Mouse (Mus musculus): ENCODE results near the gene Krt82. TPM values are rescaled to one million over a fixed set of nuclear protein-coding genes. Genes with fewer than 3 reads are reported as not detected.
"Not testable (repeated sequence)": the region's sequence is repeated elsewhere in the genome, so short reads cannot be mapped to it uniquely, and the experiment has no call there.

The Krt82 gene
- polyA plus RNA-seq, 1 experiment from 2014 or later = not detected

DNA sequence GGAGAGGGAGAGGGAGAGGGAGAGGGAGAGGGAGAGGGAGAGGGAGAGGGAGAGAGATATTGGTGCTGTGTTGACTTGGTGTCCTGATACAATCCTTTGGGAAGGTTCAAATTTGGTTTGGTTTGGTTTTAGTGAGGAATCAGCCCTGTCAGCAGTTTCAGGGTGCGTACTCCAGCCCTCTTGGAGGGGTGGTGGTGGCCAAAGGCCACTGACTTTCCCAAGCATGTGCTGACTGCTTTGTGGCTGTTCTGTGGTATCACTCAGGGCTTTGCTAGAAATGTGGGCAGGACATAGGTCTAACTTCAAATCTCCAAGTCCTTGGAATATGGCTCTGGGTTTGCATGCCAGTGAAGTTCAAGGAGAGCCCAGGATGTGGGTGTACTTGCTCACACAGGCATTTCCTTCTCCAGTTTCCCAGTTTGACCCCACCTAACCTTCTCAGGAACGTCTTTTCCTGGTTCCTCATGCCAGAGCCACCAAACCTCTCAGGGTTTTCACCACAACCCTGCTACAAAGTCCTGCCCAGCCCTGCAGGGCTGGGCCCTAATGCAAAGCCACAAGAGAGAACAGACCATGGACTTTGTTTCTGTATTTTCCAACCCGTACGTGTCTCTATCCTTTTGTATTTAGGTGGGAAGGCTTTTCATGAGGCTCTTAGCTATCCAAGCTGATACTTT lies 27.8 kb downstream of the Krt82 start:
- no peaks in the 10 kb centered on the region for H3K4me1 ChIP-seq (ENCODE audit: insufficient read depth, low read length)

DNA sequence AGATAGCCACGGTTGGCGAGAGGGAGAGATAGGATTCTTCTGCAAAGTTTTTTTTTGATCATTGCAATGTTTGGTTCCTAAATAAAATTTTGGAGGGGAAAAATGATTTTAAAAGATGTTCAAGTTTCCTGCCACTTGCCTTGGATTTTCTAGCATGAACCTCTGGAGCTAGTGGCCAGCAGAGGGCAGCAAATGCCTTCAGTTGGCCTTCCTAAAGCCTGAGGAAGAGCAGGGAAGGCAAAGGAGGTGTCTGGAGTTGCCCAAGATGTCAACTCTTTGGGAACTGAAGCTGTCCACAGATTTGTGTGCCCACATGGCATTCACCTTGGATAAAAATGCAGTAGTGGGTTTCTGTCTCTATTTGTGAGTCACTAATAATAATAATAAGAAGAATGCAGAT lies 30.7 kb downstream of the Krt82 start:
- no peak overlapping the region for H3K9ac ChIP-seq (replicated peaks; ENCODE audit: low read length)
- no peak overlapping the region for H3K4me2 ChIP-seq (replicated peaks; ENCODE audit: low read depth, low read length)
- H3K4me1 ChIP-seq (ENCODE audit: insufficient read depth, low read length) = no peaks in the 10 kb centered on the region
- WGBS = 18% methylated on average over 2 of the region's 2 CpGs
- ATAC-seq (ENCODE audit: low FRiP score, low TSS enrichment) = no peak
- 0 out of 2 replicates have a peak, but pooled peaks cover 3% of the 10 kb centered on the region for H3K9me3 ChIP-seq (ENCODE audit: low read length)
- H3K4me3 ChIP-seq (ENCODE audit: low read length) = no peak overlapping the region
- no peak overlapping the region for H3K27ac ChIP-seq (ENCODE audit: low read length)
- no peaks in the 10 kb centered on the region for H3K27me3 ChIP-seq (ENCODE audit: insufficient read depth, low read length)
- no peaks in the 10 kb centered on the region for H3K36me3 ChIP-seq (ENCODE audit: insufficient read depth, low read length)

More for the DNA sequence above, 27.8 kb downstream of the Krt82 start:
- no peak overlapping the region for H3K27ac ChIP-seq (ENCODE audit: low read length)
- H3K4me2 ChIP-seq (replicated peaks; ENCODE audit: low read depth, low read length) = no peak overlapping the region
- WGBS = 69% methylated on average over 4 of the region's 4 CpGs
- no peaks in the 10 kb centered on the region for H3K9me3 ChIP-seq (ENCODE audit: low read length)
- H3K36me3 ChIP-seq (ENCODE audit: insufficient read depth, low read length) = no peaks in the 10 kb centered on the region
- no peak overlapping the region for H3K9ac ChIP-seq (replicated peaks; ENCODE audit: low read length)
- H3K27me3 ChIP-seq (ENCODE audit: insufficient read depth, low read length) = no peaks in the 10 kb centered on the region
- no peak for ATAC-seq (ENCODE audit: low FRiP score, low TSS enrichment)
- H3K4me3 ChIP-seq (ENCODE audit: low read length) = no peak overlapping the region

DNA sequence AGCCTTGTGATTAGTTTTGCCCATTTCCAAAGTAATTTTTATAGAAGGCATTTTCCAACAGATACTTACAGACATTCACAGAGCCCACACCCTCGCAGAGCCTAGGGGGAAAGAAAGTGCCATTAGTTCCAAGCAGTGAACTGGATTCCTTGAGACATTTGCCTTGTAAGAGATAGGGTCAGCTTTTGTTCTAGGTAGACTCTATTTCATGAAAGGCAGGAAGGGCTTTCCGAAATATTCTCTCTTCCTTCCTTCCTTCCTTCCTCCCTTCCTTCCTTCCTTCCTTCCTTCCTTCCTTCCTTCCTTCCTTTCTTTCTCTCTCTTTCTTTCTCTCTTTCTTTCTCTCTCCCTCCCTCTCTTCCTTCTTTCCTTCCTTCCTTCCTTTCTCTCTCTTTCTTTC lies 33.3 kb downstream of the Krt82 start, which contains the start of gene Gm49425:
TSS of gene Gm49425 (minus strand) at position 101 of the 400 bp plus-strand sequence.
- H3K4me3 ChIP-seq (ENCODE audit: low read length); H3K27ac ChIP-seq (ENCODE audit: low read length); H3K36me3 ChIP-seq (ENCODE audit: insufficient read depth, low read length); H3K9ac ChIP-seq (replicated peaks; ENCODE audit: low read length); H3K27me3 ChIP-seq (ENCODE audit: insufficient read depth, low read length); ATAC-seq (ENCODE audit: low FRiP score, low TSS enrichment); H3K9me3 ChIP-seq (ENCODE audit: low read length); H3K4me2 ChIP-seq (replicated peaks; ENCODE audit: low read depth, low read length); H3K4me1 ChIP-seq (ENCODE audit: insufficient read depth, low read length): not testable (repeated sequence)
- WGBS = 53% methylated on average over 2 of the region's 2 CpGs

DNA sequence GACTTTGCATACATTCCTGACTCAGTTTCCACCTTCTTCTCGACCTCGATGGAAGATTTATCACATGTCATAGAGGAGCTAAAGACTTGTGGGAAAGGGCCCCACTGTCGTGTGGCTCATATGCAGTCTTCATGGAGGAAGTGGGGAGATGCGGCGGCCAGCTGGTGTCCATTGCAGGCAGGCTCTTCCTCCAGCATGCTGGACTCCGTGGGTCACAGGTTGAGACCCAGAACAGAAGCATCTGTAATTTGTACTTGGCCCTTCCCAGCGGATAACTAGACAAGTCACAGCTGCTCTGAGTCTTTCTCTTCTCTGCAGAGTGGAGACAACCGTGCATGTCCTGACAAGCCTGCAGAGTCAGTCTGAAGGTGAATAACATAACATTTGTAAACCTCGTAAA lies 42.2 kb downstream of the Krt82 start:
- Histone ChIP-seq H3K4me3 (ENCODE audit: low read length) (no peak overlapping the region), H3K4me1 (ENCODE audit: insufficient read depth, low read length) (peaks cover 8% of the 10 kb centered on the region), H3K4me2 (replicated peaks; ENCODE audit: low read depth, low read length) (no peak overlapping the region), H3K9ac (replicated peaks; ENCODE audit: low read length) (no peak overlapping the region), H3K9me3 (ENCODE audit: low read length) (no peaks in the 10 kb centered on the region), H3K27me3 (ENCODE audit: insufficient read depth, low read length) (no peaks in the 10 kb centered on the region), H3K27ac (ENCODE audit: low read length) (no peak overlapping the region), H3K36me3 (ENCODE audit: insufficient read depth, low read length) (no peaks in the 10 kb centered on the region)
- peak; percentile 54; the same call in 1 of the 2 replicates for ATAC-seq (ENCODE audit: low FRiP score, low TSS enrichment)
- 40% methylated on average over 9 of the region's 9 CpGs for WGBS

DNA sequence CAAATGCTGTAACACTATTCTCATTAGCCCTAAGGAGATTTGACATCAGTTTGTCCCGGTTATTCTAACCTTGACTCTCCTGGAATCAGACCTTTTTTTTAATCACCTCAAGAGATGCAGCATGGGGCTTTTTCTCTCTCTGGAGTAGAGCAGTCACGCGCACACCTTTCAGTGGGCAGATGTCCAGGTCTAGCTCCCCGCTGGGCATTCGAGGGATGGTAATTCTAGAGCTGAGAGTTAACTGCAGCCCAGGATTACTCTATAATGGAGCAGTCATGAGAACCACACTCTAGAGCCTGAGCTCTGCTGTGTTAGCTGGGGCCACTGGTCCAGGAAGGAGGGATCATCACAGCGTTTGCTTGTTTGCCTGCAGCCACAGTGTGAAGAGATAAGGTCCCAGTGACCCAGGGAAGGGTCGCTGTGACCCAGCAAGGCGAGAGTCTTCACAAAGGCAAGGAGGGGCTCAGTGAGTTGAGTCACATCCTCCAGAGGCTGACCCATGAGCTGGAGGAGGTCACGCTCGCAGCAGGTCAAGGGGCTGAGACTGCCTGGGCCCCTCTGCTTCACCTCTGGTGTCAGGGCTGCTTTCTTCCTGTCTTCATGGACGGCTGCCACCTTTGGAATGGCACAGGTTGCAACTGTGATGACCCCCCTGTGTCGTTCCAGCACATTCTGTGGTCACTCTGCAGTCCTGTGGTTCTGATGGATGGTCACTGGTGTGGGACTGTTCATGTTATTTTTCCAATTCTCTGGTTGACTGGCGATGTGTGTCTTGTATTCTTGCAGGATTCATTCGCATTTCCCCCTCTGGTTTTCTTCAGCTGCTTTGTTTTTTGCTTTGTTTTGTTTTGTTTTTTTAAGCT lies 43.3 kb downstream of the Krt82 start:
- H3K4me2 ChIP-seq (replicated peaks; ENCODE audit: low read depth, low read length) = no peak overlapping the region
- 27% methylated on average over 14 of the region's 14 CpGs for WGBS

DNA sequence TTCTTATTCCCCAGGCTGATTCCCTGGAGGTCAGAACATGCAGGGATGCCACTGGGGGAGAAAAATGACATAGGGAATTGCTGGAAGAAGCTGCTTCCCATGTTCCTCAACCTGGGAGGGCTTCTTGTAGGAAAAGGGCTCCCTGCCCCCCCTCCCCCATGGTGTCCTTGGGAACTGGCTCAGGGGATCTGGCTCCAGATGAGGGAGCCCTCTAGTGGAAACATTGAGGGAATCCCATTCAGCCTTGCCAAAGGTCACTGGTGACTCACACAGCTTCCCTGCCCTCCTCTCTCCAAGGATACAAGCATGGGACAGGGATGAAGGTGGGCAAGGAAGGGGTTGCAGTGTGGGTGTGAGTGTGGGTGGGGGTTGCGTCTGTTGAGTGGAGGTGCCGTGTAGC lies 53.3 kb downstream of the Krt82 start:
- 75% methylated on average over 2 of the region's 2 CpGs for WGBS
- no peak for ATAC-seq (ENCODE audit: low FRiP score, low TSS enrichment)

More for the DNA sequence above, 43.3 kb downstream of the Krt82 start:
- H3K27me3 ChIP-seq (ENCODE audit: insufficient read depth, low read length) = no peaks in the 10 kb centered on the region
- no peak overlapping the region for H3K4me3 ChIP-seq (ENCODE audit: low read length)
- no peak overlapping the region for H3K27ac ChIP-seq (ENCODE audit: low read length)
- ATAC-seq (ENCODE audit: low FRiP score, low TSS enrichment) = peak; percentile 46; the same call in 1 of the 2 replicates
- H3K9ac ChIP-seq (replicated peaks; ENCODE audit: low read length) = no peak overlapping the region
- H3K4me1 ChIP-seq (ENCODE audit: insufficient read depth, low read length) = peaks cover 8% of the 10 kb centered on the region
- H3K36me3 ChIP-seq (ENCODE audit: insufficient read depth, low read length) = no peaks in the 10 kb centered on the region
- H3K9me3 ChIP-seq (ENCODE audit: low read length) = no peaks in the 10 kb centered on the region

DNA sequence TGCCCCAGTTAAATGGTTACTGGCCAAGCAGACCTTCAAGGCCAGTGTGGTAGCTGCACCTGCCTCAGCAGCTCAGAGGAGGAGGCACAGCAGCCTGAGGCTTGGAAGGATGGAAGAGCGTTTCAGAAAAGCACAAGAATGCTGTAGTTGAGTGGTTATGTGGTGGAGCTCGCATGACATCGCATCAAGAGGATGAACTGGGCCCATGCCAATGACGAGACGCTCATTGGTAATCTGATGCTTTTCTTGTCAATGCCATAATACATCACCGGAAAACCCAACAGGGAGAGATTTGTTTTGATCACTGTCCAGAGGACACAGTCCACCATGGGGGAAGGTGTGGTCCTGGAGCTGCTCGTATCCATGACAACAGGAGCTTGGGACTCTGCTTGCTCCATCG lies 55.2 kb downstream of the Krt82 start:
- WGBS = 70% methylated on average over 8 of the region's 8 CpGs
- no peak for ATAC-seq (ENCODE audit: low FRiP score, low TSS enrichment)
- Histone ChIP-seq H3K9me3 (ENCODE audit: low read length) (no peaks in the 10 kb centered on the region), H3K36me3 (ENCODE audit: insufficient read depth, low read length) (no peaks in the 10 kb centered on the region), H3K9ac (replicated peaks; ENCODE audit: low read length) (no peak overlapping the region), H3K27ac (ENCODE audit: low read length) (no peak overlapping the region), H3K27me3 (ENCODE audit: insufficient read depth, low read length) (no peaks in the 10 kb centered on the region), H3K4me2 (replicated peaks; ENCODE audit: low read depth, low read length) (no peak overlapping the region), H3K4me1 (ENCODE audit: insufficient read depth, low read length) (peaks cover 7% of the 10 kb centered on the region; the same call in 1 of the 2 replicates), H3K4me3 (ENCODE audit: low read length) (no peak overlapping the region)

More for the DNA sequence above, 53.3 kb downstream of the Krt82 start:
- Histone ChIP-seq H3K9ac (replicated peaks; ENCODE audit: low read length) (no peak overlapping the region), H3K9me3 (ENCODE audit: low read length) (no peaks in the 10 kb centered on the region), H3K4me2 (replicated peaks; ENCODE audit: low read depth, low read length) (no peak overlapping the region), H3K27me3 (ENCODE audit: insufficient read depth, low read length) (no peaks in the 10 kb centered on the region), H3K27ac (ENCODE audit: low read length) (no peak overlapping the region), H3K36me3 (ENCODE audit: insufficient read depth, low read length) (no peaks in the 10 kb centered on the region), H3K4me1 (ENCODE audit: insufficient read depth, low read length) (peaks cover 7% of the 10 kb centered on the region; the same call in 1 of the 2 replicates), H3K4me3 (ENCODE audit: low read length) (no peak overlapping the region)

DNA sequence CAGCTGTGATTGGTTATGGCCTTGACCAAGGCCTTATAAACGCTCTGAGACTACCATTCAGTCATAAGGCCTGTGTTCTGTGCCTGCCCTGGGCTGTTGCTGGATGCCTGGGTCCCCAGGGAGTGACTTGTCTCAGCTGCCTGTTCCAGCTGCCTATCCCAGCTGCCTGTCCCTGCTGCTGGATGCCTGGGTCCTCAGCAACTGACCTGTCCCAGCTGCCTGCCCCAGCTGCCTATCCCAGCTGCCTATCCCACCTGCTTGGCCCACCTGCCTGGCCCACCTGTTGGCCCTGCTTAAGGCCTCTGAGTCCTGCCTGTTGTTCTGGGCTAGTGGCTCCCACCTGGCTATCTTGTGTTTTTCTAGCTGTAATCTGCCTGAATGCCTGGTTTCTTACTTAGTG lies 56.3 kb downstream of the Krt82 start:
- Histone ChIP-seq H3K27me3 (ENCODE audit: insufficient read depth, low read length) (no peaks in the 10 kb centered on the region), H3K9ac (replicated peaks; ENCODE audit: low read length) (no peak overlapping the region), H3K4me2 (replicated peaks; ENCODE audit: low read depth, low read length) (no peak overlapping the region), H3K27ac (ENCODE audit: low read length) (no peak overlapping the region), H3K4me1 (ENCODE audit: insufficient read depth, low read length) (peaks cover 7% of the 10 kb centered on the region; the same call in 1 of the 2 replicates), H3K9me3 (ENCODE audit: low read length) (no peaks in the 10 kb centered on the region), H3K36me3 (ENCODE audit: insufficient read depth, low read length) (no peaks in the 10 kb centered on the region), H3K4me3 (ENCODE audit: low read length) (no peak overlapping the region)
- 46% methylated on average over 1 of the region's 1 CpGs for WGBS
- ATAC-seq (ENCODE audit: low FRiP score, low TSS enrichment) = no peak

DNA sequence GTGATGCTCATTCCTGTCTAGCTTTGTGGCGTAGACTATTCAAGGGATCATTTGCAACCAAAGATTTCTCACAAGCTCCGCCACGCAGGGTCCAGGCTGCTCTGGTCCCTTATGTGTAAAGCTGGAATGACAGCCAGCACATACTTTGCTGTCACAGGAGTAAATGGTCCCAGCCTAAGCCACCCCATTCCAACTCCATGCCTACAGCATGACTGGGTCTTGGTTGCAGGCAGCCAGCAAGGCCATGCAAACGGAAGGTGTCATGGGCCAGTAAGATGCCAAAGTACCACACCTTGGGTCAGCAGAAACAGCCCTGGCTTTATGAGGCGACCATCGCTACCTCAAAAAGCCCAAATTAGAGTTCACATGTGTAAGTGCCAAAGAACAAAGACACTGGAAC lies 56.8 kb downstream of the Krt82 start:
- H3K36me3 ChIP-seq (ENCODE audit: insufficient read depth, low read length) = no peaks in the 10 kb centered on the region
- no peak overlapping the region for H3K9ac ChIP-seq (replicated peaks; ENCODE audit: low read length)
- H3K27me3 ChIP-seq (ENCODE audit: insufficient read depth, low read length) = no peaks in the 10 kb centered on the region
- no peak overlapping the region for H3K4me3 ChIP-seq (ENCODE audit: low read length)
- no peak overlapping the region for H3K4me2 ChIP-seq (replicated peaks; ENCODE audit: low read depth, low read length)
- H3K27ac ChIP-seq (ENCODE audit: low read length) = no peak overlapping the region
- WGBS = 93% methylated on average over 6 of the region's 6 CpGs
- H3K4me1 ChIP-seq (ENCODE audit: insufficient read depth, low read length) = peaks cover 7% of the 10 kb centered on the region; the same call in 1 of the 2 replicates
- H3K9me3 ChIP-seq (ENCODE audit: low read length) = no peaks in the 10 kb centered on the region
- ATAC-seq (ENCODE audit: low FRiP score, low TSS enrichment) = no peak

DNA sequence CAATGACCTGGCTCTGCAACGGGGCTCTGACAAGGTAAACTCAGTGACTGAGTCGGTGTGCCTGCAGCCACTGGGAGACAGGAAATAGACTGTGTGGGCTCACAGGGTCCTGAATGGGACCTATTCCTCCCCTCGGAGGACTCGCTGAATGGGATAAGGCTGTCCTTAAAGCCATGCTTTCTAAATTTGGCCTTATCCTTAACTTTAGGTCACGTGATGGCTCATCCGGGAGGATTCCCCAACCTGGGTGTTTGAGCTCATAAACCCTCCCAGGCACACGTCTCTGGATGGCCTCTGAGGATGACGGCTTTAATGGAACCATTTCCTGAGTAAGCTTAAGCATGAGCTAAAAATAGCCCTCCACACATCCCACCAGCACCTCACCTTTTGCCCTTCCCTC lies 57.7 kb downstream of the Krt82 start:
- 19% methylated on average over 8 of the region's 8 CpGs for WGBS
- no peak overlapping the region for H3K4me3 ChIP-seq (ENCODE audit: low read length)
- no peaks in the 10 kb centered on the region for H3K36me3 ChIP-seq (ENCODE audit: insufficient read depth, low read length)
- no peaks in the 10 kb centered on the region for H3K9me3 ChIP-seq (ENCODE audit: low read length)
- ATAC-seq (ENCODE audit: low FRiP score, low TSS enrichment) = no peak
- H3K27ac ChIP-seq (ENCODE audit: low read length) = no peak overlapping the region
- peaks cover 7% of the 10 kb centered on the region; the same call in 1 of the 2 replicates for H3K4me1 ChIP-seq (ENCODE audit: insufficient read depth, low read length)
- no peak overlapping the region for H3K9ac ChIP-seq (replicated peaks; ENCODE audit: low read length)
- H3K4me2 ChIP-seq (replicated peaks; ENCODE audit: low read depth, low read length) = no peak overlapping the region
- no peaks in the 10 kb centered on the region for H3K27me3 ChIP-seq (ENCODE audit: insufficient read depth, low read length)
